Mouse (Mus musculus) monocyte, adult 59 days (primary cell): ENCODE data around the gene Gm21119. TPM values are rescaled to one million over a fixed set of nuclear protein-coding genes. Genes with fewer than 3 reads are reported as not detected.

Experiments
- total RNA-seq, 2 experiments: library from RNA; stranded (reverse); gene quantifications; one replicate each; pipeline ENCODE4 v1.2.4; 2023

The Gm21119 gene
- total RNA-seq: under 1 TPM in 1 of 2 experiments, not detected in 1; 0.52 TPM

DNA sequence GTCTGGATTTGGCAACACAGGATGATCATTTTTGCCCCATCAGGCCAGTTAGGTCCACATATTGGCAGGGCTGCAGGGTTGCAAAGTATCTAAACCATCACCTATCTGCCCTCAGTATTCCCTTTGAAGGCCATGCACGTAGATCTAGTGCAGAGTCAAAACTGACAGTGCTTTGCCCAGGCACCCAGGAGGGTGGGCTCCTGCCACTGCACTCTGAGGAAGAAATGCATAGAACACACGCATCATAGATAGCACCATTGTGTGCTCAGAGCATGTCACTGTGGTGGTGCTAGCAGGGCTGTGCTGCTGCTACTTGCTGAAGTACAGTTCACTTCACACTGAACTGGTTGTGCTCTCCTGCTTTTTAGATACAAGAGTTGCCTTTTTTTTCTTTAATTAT is at the start of gene Gm21119:
Gm21119 (plus strand) TSS at position 301 of the 400 bp plus-strand sequence.

